Mouse (Mus musculus) regulatory T cell (primary cell): ENCODE results near the gene Arf3.

Experiments
- in situ Hi-C: fragments of 300-600 bp; cut with MboI, MseI; formaldehyde crosslinking; loops from one replicate; pipeline ENCODE4 v1.15.1; 2025; ENCODE audit warnings: high pct_unique_total_duplicates

Arf3 gene

DNA sequence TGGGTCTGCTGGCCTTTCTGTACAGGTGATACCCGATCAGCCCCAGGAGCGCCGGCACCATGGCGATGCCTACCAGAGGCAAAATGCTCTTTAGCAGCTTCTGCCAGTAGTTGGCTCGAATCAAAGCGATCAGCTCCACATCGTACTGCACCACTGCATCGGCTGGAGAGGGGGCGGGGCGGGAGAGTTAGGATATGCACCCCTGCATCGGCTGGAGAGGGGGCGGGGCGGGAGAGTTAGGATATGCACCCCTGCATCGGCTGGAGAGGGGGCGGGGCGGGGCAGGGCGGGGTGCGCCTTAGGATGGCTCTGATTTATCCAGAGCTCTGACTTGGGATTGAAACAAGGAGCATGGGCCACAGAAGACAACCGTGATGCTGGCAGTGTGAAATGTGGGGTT, 38.6 kb downstream of the Arf3 start:
- in situ Hi-C loops, result no loop called here

DNA sequence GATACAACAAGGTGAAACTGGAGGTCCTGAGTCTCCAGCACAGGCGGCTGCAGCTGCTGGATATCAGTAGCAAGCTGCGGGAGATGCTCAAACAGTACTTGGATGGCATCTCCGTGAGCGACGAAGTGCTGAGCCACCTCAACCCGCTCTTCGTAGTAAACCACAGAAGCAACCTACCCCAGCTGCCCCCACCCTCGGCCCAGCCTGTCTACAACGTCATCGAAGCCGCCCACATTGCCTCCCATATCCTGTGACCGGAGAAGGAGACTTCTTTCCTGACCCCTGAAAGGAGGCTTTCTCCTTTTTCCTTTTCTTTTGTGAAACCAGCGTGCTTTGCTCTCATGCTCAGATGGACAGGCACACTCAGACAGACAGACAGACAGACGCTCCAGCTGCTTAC, 40.2 kb downstream of the Arf3 start:
- in situ Hi-C loops, result no loop called here

DNA sequence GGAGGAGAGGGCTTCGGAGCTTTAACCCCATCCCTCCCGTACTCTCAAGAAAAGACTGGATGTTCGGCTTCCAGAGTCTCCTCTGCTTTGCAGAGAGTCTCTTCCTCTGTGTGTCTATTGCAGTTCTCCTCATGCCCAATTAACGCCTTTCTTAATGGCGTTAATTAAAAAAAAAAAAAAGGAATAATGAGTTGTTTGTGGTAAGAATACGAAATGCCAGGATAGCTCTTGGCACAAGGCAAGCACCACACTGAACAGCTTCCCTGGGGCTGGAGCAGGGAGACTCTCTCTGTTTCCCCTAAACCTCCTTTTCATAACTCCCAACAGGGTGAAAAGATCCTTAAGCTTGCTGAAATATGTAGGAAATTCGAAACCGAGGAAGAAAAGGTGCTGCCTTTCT, 40.8 kb downstream of the Arf3 start:
- in situ Hi-C loops, result no loop called here

DNA sequence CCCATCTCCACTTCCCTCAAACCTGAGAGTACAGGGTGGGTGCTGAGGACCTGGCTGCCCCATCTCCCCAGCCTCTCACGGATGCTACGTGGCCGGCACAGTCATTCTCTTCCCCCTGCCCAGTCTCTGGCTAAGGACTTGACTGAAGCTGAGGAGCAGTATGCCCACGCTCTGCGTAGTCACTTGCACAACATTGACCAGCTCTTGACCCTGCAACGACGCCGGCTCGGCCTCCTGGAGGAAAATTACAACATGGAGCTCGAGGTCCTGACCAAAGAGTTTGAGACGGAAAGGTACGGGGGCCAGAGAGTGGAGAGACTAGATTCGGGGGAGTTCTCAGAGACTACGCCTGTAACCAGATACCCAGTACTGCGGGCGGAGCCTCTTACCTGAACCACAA, 45.7 kb downstream of the Arf3 start:
- in situ Hi-C loops, result loop anchor here (5.0 kb wide), 1 partner anchor 130 kb away; no protein-coding TSS in a partner anchor

DNA sequence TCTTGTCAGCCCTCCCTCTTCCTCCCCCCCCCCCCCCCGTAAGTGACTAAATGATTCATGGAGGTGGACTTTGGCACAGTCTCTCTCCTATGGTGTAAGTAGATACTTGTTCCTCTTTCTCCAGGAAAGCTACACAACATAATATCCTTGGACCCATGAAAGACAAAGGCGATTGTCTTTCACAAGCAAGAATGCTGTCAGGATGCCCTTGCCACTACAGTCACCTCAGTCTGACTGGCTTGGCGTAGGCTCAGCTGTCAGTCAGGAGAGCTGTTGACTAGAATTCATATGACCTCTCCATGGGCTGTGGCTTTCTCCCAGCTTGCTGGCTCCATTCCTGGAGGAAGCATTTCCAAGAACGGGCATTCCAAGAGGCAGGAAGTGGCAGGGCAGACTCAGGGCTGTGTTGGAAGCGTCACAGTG, 48.8 kb downstream of the Arf3 start:
- in situ Hi-C loops, result no loop called here

DNA sequence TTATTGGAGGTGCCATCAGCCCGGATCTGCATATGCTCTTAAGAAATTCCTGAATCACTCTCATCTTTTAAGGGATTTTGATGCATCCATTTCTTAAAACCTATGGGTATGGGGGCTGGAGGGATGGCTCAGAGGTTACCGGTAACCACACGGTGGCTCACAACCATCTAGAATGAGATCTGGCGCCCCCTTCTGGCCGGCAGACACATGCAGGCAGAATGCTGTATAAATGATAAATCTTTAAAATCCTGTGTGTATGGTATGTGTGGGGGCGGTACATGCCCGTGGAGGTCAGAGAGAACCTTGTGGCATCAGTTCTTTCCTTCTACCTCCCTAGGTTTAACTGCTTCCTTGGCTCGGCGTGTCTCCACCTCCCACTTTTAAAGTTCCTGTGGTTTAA, 52.6 kb downstream of the Arf3 start:
- in situ Hi-C loops, result no loop called here

DNA sequence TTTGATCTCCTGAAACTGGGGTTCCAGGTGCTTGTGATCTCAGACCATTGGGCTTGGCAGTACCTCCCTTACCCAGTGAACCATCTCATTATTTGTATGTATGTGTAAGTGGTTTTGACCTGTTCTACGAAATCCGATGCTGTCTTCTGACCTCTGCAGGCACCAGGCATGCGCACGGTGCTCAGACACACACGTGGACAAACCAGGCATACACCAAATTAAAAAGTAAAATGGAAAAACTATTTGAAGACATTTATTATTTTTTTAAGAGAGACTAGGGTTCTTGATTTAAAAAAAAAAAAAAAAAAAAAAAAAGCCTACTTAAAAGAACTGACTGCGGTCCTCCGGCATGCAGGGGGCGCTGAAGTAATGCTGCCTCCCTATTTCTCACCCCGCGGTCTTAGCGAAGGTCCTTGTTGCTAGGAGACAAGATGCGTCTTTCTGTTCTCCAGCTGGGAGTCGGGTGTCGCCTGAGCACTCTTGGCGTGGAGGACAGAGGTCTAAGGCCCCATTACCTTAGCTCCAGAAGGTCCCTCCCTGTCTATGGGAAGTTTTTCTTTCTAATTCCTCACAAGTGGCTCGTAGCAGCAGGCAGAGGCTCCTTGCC, 55.1 kb downstream of the Arf3 start, which contains the start of gene Ccdc65:
Gene Ccdc65 (plus strand): TSS at position 442 of the 607 bp plus-strand sequence.
- in situ Hi-C loops, result loop anchor here (5.0 kb wide), 2 partner anchors 36 to 89 kb away; no protein-coding TSS in a partner anchor

DNA sequence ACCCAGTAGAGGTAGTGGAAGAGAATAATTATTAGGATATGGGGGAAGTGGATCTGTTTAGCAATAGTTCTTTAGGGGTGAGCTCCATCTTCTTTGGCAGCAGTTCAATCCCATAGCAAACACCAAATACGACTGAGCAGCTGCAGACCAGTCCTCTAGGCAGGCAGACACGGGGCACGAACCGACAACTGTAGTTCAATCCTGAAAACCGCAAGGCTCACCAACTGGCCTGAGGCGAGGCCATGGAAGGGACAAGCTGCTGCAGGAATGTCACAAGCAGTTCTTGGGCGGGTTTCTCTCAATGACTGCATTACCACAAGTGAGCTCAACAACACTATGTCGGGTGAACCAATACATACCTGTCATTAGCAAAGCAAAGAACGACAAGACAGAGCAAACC, 58.7 kb downstream of the Arf3 start:
- in situ Hi-C loops, result no loop called here

DNA sequence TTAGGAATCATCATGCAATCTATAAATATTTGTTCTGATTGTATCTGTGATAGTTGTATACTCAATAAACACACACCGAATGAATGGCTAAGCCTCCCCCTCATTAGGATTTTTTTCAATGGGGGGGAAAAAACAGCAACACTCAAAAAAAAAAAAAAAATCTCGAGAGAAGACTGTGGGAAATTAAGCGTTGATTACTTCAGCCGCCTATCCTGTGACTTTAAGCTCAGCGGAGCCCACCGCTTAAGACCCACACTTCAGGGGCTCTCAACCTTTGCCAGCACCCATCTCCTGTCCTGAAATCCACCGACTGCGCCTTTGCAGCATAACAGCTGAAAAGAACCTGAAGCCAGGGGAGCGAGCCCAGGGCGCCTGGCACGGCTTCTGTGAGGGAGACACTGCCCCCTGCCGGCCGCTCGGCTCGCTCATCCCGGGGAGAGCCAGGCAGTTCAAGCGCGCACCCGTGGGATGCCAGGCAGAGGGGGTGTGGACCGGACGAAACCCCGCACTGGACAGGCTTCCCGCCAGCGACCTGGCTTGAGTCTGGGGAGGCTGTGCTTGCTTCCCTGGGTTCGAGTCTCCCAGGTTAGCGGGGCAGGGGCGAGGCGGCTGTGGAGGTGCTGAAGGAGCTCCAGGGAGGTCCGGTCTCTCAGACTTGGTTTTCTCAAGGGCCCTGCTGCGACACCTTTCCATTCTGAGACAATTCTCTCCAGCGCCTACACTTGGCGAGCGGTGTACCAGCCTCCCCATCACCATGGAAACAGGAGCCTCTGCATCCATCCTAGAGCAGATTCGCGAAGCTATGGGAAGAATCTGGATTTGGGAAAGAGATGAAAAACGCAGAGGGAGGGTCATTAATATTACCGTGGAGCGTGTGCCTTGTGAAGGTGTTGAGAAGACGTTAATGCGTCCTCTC, 63.6 kb downstream of the Arf3 start:
- in situ Hi-C loops, result loop anchor here (10.0 kb wide), 1 partner anchor 525 kb away; no protein-coding TSS in a partner anchor

DNA sequence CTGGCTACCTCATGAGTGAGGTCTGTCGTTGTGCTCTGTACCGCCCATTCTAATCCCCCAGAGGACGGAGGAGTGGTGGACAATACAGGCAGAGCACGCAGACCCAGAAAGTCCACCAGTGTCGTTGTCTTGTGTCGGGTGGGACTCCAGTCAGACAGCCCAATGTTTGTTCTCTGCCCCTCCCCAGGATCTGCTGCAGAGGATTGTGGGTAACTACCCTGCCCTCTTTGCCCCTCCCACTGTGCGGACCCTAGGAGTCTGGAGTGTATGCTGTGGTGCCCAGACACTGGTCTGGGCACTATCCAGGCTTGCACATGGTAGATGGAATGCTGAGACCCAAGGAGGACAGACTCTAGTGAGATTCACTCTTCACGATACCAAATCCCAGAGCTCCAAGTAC, 66.8 kb downstream of the Arf3 start:
- in situ Hi-C loops, result loop anchor here (10.0 kb wide), 1 partner anchor 521 kb away; no protein-coding TSS in a partner anchor

DNA sequence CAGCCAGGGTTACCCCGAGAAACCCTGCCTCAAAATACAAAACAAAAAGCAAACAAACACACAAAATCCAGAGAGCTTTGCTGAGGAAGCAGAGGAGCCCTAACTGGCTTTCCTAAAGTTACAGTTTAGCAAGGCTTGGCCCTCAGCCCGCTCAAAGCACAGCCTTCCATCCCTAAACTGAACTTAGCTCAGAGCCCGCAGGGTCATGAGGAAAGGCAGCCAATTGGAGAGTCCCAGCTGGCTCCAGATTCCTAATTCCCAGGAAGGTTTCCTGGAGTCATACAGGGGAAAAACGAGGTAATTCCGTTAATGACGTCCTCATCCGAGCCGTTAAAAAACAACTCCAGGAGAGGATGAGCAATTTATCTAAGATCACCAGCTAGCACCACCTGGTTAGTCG, 67.3 kb downstream of the Arf3 start:
- in situ Hi-C loops, result loop anchor here (10.0 kb wide), 1 partner anchor 521 kb away; no protein-coding TSS in a partner anchor

DNA sequence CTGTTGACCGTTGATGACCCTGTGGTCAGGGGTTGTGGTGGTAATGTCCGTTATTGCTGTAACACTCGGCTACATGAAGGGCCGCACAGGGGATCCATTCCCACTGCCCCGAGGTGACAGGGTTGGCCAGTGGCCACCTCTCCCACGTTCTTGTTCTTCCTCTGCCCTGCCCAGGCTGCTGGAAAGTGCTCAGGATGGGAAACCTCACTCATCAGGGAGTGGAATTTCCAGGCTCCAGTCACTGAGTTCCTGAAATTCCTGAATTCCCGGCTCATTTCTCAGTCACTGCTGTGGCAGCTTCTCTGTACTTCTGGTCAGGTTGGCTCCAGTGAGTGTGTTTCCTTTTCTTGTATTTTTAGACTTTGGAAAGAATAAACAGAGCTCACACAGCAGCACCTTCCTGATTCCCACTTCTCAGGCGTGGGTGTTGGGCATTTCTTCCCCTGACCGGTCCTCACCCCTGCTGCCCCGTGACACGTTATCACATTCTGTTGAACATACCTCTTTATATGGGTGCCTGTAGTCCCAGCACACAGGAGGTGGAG, 70.8 kb downstream of the Arf3 start:
- in situ Hi-C loops, result loop anchor here (5.0 to 10.0 kb wide), 2 partner anchors 40 to 517 kb away; no protein-coding TSS in a partner anchor

DNA sequence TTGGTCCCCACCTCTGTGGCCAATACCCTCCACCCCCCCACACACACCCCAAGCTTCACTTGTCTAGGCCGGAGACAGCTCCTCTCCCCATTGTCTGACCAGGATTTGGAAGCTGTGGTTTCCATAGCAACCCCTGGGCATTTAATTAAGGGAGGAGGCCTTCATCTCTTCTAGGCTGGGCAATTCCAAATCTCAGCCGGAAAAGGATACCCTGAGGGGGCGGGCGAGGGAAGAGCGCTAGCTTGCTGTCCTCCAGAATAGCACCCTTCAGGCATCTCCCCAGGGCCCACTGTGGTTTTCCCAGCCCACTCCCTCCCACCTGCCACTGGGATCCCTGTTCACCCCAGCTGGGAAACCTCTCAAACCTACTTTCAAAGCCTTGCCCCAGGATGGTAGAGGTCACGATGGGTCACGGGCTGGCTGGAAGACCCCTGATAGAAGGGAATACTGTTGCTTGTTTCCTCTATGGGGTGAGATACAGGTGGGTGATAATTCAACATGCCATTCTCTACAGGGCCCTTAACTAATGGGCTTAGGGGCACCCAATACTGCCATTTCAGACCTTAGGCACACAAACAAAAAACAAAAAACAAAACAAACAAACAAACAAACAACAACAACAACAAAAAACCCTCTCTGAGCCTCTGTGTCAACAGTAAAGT, 71.4 kb downstream of the Arf3 start:
- in situ Hi-C loops, result loop anchor here (5.0 to 10.0 kb wide), 2 partner anchors 39 to 517 kb away; no protein-coding TSS in a partner anchor

DNA sequence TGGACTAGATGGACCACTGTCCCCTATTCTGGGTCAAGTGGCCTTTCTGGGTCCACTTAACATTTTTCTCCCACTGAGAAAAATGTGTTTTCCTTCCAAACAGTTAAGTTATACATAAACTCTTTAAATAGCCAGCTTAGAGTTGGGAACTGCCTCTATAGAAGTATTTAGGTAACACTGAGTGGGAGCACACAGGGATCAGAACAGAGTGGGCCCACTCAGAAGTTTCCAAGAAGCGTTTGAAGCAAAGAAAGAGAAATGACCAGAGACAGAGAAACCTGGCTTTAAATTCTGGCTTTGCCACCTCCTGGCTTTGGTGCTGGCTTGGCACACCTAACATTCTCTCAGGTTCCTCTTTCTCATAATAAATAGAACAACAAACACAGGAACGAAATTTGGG, 73.3 kb downstream of the Arf3 start:
- in situ Hi-C loops, result loop anchor here (5.0 to 10.0 kb wide), 2 partner anchors 37 to 515 kb away; no protein-coding TSS in a partner anchor
